Mouse (Mus musculus) thymus, postnatal 36 days (tissue): ENCODE data around the gene Tmc8.

Experiments used
- DNase-seq, 2 experiments: peaks; one replicate each; pipeline ENCODE4 v3.0.0; 2022; ENCODE audit warnings: mixed read lengths in 2 of 2

The Tmc8 gene

DNA sequence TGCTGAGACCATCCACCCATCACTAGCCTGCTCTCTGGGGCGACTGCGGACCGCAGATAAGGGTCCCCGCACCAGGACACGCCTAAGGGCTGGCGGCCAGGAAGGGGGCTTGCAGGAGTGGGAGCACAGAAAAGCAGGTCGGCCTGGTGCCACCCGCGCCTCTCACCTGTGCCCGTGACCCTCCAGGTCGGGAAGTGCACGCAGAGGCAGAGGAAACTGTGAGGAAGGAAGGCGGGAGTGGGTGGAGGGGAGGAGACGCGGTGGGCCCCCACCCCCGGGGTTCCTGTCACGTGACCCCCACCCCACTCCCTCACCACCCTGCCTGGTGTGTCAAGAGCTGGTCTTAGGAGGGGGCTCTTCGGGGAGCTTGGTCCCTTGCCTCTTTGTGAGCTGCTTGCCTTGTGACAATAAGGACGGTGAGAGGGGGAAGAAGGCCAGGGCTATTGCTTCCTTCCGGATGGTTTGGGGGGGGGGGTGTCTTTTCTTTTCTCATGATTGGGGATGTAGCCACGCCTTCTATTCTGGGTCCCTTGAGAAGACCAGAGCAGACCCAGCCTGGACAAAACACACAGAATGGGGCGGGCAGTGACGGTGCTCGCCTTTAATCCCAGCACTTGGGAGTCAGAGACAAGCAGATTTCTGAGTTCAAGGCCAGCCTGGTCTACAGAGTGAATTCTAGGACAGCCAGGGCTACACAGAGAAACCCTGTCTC lies at the start of gene Tmc8, which contains the start of gene Tmc6:
TSS of gene Tmc8 (plus strand) at position 84 of the 712 bp plus-strand sequence.
TSS of gene Tmc6 (minus strand) at position 206 of the 712 bp plus-strand sequence.
- peak; percentile 91 to 95 for DNase-seq

DNA sequence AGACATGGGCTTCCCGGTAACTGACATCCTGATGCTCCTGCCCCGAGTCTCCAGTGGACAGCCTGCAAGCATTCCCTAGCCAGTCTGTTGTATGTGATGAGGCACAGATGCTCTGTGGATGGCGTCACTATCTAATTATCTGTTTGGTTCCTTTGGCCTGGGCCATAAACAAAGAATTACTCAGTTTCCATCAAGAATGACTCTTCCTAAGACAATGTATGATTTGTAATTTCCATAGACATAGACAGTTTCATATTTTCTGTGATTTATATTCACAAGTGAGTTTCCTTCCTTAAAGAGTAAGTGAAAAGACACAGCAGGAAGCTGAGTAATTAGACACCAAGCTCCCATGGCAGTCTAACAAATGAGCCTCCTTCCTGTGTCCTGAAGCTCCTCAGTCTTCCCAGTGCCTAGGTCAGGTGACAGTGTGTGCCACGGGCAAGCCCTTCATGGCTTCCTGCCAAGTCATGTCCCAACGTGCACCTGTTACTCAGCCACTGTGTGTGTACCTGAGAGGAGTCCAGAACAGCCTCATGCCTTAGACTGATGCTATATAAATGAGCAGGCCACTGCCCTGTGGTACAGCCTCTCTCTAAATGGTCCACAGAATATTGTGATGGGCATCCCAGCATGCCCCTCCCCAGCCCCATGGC lies 45.7 kb upstream of the Tmc8 start:
- DNase-seq, result no peak

DNA sequence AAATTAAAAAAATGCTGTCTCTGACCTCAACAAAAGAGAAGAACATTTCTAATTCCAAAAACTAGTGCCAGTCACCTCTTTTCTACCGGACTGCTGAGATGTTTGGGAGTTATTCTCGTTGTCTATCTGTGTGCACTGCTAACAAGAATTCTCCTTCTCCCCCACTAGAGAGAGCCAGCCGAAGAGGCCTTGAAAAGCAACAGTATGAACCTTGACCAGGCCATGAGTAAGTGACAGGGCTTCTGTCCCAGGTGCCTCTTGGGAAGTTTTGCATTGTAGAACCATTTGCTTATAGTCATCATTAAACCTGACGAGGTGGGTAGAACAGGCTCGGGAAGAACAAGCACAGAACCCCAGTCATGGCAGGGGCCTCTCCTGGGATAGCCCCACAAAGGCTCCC lies 43.8 kb upstream of the Tmc8 start:
- DNase-seq, result no peak

DNA sequence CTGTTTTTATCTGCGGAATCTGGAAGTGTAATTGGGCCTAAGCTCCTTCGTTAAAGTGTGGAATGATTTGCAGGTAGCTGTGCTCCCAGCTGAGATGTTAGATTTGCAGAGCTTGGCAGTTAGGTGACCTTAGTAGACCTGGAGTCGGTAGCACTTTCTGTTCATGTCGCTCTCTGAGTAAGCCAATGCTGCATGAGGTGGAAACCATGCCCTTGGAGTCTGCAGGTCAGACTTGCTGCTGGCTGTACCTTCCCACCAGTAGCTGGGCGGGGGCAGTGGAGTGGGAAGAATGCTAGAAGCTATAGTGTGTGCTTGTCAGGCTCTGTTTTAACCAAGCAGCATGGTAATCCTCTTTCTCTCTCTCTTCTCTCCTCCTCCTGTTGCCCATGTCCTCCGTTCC lies 40.7 kb upstream of the Tmc8 start:
- no peak for DNase-seq

DNA sequence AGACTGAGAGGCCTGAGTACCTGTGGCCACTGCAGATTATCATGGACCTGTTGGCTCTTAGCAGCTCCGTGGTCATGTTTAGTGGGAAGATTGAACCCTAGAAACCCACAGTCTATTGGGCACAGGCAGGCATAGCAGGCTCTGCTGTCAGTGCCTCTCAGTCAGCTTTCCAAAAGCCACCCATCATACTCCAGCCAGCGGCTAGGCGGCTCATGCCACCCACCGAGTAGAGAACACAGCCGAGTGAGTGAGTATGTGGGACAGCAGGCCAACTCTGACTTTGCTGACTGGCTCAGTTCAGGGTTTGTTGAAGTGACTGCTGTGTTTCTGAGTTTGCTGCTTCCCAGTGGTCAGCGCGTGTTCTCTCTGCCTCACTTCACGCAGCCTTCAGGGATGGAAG lies 39.6 kb upstream of the Tmc8 start:
- no peak for DNase-seq

DNA sequence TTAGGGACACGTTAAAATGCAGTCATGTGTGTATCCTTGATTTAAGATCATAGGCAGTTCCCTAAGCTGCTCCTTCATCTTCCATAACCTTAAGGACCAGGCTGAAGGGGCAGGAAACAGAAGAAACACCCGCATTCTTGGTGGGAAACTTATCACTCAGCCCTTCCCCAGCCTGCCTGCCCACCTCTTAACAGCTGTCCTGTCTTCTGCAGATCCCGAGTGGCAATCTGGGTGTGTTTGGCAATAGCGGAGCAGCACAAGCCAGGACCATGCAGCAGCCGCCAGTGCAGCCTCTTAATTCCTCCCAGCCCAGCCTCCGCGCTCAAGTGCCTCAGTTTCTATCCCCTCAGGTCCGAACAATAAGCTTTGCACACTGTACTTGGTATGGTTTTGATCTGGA lies 39.2 kb upstream of the Tmc8 start:
- DNase-seq, result no peak

DNA sequence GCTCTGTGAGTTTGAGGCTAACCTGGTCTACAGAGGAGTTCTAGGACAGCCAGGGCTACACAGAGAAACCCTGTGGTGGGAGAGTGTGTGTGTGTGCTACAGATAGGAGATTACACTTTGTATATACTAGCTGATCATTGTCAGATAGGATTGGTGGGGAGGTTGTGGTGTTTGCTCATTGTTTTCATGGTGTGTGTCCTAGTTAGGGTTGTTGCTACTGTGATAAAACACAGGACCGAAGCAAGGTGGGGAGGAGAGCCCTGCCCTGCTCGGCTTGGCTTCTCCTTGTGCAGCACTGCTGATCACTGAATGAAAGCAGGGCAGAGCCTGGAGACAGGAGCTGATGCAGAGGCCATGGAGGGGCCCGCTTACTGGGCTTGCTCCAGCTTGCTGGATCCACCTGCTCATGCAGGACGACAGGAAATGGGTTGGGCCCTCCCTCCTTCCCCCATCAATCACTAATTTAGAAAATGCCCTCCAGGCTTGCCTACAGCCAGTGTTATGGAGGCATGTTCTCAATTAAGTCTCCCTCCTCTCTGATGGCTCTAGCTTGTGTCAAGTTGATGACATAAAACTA lies 38.3 kb upstream of the Tmc8 start:
- DNase-seq, result no peak

DNA sequence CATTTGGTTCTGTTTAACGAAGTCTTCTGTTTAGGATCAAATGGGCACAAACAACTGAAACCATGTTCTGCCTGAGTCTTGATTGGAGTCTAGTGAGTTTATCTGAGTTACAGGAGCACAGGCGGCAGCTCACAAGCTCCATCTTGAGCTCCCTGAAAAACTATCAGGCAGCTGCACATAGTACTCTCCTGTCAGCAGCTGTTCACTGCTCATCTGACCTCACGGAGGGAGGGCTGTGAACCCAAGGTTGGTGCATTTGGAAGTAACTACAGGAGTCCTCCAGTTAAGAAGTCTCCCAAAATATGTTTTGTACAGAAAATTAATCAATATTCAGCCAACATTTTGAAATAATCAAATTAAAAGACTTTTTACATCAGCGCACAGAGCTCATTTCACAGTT lies 33.2 kb upstream of the Tmc8 start:
- DNase-seq, result no peak

DNA sequence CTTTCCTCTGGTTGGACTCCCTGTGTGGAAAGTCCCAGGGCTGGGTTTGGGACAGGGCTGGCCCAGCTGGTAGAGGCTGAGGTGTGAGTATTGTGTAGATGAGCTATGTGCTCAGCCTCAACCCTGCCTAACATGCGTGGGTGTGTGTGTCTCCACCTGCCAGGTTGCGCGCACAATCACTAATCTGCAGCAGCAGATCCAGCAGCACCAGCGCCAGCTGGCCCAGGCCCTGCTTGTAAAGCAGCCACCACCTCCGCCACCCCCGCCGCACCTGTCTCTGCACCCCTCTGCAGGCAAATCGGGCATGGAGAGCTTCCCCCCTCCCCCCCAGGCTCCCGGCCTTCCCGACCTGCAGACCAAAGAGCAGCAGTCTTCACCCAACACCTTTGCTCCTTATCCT lies 32.5 kb upstream of the Tmc8 start:
- DNase-seq, result no peak

DNA sequence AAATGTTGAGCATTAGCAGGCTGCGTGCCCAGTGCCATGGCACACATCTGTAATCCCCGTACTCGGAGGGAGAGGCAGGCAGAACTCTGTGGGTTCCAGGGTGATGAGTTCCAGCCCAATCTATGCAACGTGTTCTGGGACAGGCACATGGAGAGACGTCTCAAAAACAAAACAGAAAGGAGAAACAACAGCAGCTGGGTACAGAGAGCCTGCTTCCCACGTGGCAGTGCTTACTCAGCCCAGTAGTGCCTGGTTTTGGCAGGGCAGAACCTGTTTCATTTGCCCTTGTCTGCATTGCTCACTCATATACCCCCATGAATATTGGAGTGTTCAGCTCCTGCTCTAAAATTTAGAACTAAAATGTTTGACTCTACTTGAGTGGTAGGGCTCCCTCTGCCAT lies 30.3 kb upstream of the Tmc8 start:
- no peak for DNase-seq

DNA sequence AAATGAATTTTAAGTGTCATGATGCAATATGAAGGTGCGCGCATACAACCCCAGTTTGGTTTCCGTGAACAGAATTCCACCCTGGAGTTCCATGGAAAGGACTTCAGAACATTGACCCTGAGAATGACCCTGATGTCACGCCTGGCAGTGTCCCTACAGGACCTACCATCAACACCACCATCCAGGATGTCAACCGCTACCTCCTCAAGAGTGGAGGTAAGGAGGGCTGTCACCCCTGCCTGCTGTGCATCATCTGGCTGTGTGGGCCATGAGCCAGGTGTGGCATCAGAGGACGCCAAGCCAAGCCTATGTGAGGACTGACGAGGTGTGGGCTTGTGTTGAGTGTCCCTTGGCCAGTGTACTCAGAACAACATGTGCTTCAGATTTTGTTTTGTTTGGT lies 26.0 kb upstream of the Tmc8 start:
- DNase-seq, result no peak

DNA sequence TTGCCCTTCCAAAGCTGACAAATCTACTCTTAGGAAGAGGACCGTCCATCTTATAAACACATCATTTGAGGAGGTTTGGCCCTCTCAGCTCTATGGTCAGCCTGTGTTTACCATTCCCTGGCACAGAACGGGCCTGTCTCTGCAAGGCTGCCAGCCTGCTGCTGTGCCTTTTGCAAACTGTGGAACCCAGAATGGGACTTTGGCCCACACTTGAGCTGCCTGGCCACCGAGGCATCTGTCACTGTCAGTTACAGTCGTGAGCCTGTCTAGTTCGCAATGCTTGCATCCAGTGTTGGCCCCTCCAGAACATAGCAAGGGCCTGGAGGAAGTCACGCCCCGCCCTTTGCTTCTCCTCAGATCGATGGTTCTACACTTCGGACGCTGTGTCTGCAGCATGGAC lies 22.6 kb upstream of the Tmc8 start:
- DNase-seq, result no peak

DNA sequence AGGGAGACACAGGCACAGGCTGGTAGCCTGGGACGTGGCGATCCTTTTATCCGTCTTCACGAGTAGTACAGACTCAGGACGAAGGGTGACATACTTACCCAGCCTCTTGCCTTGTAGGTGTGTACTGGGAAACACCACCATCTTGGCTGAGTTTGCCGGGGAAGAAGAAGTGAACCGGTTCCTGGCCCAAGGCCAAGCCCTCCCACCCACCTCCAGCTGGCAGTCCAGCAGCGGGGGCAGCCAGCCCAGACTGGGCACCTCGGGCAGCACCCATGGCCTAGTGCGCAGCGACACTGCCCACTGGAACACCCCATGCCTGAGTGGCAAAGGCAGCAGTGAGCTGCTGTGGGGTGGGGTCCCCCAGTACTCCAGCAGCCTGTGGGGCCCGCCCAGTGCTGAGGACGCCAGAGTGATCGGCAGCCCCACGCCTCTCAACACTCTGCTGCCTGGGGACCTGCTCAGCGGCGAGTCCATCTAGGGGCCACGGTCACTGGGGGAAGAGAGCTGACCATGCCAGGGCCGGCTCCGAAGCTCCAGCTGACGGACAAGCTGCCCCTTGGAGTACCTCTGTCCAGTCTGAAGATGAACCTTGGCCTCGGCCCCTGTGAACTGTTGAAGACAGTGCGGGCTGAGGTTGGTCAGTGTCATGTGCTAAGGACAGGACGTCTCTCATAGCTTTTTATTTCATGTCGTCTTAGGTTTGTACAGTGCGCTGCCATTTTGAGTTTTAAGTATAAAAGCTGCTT lies 21.3 kb upstream of the Tmc8 start:
- no peak for DNase-seq

DNA sequence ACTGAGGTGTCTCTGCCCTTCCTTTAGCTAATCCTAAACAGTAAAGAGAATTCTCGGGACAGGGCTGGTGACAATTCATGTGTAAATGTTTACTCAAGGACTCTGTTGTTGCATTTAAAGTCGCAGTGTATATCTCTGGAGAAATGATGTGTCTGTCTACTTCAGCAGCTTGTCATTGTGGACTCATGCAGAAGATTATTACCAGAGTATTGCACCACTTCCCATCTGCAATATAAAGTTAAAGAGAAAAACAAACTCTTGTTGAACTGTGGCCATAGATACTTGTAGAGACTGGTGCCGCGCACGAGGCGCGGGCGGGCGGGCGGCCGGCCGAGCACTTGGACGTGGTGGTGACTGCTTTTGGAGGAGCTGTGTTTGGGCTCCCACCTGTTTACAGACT lies 20.1 kb upstream of the Tmc8 start:
- DNase-seq, result no peak

DNA sequence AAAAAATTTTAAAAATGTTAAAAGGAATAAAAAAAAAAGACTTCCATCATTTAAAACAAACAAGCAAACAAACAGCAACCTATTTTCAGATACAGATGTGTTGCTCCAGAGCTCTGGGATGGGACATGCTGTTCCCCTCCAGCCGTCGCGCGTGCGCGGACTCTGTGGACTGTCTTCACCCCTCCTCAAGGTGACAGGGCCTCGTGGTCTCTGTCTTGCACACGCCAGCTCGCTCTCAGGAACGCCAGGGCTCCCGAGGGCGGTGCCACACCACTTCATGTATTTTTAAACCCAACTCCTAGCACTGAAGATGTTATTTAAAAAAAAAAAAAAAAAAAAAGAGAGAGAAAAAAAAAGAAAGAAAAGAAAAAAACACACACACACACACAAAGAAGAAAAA lies 19.6 kb upstream of the Tmc8 start:
- peak in 1 of 2 experiments; percentile 26 for DNase-seq

DNA sequence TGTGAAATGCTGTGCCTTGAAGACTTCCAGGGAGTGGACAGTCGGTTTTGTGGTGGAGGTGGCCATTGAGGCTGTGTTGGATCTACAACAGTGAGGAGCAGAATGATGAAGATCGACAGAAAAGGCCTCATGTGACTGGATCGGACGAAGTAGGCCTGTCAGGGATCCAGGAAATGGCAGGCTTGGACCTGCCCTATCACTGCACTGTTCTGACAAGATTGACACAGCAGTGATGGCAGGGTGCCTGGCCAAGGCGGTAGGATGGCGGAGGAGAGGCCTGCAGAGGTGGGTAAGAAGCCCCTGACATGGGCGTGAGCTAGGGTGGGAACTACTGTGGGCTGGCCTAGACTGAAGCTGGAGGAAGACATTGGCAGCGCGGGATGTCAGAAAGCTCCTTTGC lies 17.6 kb upstream of the Tmc8 start:
- DNase-seq, result no peak

DNA sequence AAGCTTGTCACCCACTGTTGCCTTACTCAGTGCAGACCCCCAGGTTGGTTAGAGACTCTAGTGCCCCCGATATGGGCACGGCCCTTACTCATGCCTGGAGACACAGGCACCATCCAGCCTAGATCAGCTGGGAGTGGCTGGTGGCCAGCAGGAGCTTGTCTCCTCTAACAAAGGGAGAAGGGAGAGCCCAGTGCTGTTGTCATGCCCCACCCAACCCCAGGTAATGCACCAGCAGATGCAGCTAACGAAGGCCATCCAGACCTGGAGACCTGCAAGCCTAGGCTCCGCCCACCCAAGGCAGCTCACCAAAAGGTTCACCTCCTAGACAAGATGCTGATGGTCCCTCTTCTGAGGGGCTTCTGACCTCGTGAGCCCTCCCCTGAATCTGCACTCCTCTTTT lies 16.5 kb upstream of the Tmc8 start:
- no peak for DNase-seq

DNA sequence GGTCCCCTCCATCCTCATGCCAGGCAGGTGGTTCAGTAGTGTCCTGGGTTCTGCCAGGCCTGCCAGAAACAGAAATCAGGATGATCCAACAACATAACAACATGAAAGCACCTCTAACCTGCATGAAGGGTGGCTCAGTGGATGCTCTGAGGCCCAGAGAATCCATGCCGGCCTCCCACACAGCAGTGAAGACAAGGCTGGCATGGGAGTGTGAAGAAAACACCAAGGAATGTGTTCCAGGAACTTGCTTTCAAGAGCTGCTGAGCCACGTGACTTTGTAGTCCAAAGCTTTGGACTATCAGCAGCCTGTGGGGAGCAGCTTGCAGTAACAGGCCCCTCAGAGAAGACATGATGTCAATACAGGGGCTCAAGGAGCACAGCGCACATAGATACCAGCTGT lies 15.6 kb upstream of the Tmc8 start:
- DNase-seq, result no peak

DNA sequence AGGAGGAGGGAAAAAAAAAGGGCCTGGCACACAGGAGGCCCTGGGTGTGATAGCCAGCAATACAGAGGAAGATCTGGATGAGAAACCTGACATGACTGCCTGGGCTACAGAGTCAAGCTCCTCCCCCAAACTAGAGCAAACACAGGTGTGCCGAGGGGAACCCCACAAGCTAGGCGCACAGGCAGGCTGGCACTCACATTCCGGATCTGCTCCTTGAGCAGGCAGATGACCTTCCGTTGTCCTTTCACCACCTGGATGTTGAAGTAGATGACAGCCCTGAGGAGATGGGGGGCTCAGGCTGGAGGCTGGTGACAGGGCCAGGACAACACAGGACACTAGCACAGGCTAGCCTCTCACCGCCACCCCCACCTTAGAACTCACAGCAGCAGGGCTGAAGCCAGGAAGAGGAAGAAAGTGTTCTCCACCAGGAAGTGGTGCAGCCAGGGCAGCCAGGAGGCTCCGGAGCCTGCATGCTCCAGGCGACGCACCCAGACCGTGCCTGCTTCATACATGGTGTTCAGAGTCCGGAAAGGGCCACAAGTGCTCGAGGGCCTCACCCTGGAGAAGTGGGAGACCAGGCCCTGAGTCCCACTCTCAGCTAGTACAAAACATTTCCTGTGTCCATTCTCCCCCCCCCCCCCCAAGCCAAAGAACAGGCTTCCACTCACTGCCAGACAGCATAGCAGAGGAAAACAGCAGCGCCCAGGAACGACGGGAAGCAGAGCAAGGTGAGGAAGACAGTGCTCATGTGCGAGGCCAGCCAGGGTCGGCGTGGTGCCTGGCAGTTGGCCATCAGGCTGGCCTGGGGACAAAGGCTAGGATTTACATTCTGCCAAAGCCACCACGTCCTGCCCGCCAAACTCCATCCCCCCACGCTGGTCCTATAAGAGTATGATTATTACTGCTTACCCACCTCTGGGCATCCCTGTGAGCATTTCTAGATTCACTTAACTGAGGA lies 12.9 kb upstream of the Tmc8 start:
- no peak for DNase-seq

DNA sequence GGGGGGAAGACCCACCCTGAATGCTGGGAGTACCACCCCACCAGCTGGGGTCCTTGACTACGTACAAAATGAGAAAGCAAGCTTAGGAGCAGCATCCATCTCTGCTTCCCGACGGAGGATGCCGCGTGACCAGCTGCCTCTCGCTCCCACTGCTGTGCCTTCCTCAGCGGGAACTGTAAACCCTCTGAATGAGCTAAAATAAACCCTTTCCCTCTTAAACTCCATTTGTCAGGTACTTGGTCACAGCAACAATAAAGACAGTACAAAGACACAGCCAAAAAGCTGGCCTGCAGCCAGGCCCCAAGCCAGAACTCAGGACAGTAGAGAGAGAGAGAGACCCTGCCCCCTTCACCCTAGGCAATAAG lies 12.2 kb upstream of the Tmc8 start:
- DNase-seq, result no peak

DNA sequence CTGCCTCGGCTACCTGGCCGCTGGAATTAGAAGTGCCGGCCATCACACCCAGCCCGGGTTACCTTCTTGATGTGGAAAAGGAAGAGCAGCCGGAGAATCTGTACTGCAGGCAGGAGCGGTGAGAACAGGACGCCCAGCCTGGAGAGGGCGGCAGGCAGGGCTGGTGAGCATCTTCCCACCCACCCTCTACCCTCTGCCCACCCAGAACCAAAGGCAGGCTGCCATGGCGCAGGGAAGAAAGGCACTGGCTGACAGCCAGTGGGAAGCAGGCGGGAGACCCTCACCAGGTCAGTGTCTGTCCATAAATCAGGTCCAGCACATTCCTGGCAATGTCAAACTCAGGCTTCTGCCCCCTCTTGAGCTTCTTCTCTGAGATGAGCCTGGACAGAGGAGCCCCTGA lies 11.5 kb upstream of the Tmc8 start:
- DNase-seq, result no peak

DNA sequence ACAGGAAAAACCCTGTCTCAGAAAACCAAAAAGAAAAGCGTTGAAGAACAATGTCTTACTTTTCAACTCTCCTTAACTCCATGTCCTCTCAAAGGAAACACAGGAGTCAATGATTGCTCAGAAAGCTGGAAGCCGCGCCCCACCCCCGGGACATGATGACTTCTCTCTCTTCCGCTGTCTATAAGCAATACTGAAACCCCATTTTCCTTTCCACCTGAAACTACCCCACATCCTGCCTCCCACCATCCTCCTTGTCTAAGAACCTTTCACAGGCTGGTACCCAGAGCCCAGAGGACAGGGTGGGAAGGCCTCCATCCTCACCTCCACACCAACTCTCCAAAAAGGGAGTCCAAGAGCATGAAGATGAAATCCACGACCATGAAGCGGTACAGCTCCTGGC lies 9.5 kb upstream of the Tmc8 start:
- DNase-seq, result no peak

DNA sequence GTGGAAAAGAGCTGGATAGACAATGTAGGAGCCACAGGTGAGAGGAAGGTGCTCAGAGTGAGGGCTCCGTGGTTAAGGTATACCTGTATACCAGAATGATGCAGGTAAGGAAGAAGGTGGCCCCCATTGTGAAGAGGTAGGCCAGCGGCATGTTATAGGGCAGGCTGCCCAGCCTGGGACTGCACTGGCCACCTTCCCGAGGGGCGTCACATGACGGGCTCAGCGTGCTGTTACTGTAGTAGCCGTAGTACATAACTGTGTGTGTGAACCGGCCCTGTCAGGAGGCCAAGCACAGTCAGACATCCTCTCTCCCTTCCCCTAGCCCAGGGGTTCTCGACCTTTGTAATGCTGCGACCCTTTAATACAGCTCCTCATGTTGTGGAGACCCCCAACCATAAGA lies 7.0 kb upstream of the Tmc8 start:
- no peak for DNase-seq
